Mouse (Mus musculus): Measurements from ENCODE around the gene Nup107.

The Nup107 gene

DNA sequence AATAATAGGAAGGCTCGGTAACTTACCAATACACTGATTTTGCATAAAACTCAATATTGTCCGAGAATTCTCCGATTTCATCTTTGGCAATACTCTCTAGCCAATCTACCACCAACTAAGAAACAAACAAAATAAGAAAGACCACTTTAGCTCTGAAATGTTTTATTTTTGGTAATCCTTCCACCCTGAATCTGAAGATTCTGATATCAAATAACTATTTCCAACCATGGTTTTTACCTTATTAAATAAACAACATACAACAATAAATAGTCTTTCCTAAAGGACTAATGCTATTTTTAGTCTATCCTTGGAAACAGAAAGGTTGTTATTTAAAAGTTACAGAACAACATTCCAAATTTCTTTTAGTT, 15.4 kb downstream of the Nup107 start:
- DNase-seq, result no peak

- DNase-seq, result no peak
Observed at GRCm38 (mm10) chr10:117776281-117777102, 16.0 kb downstream of the Nup107 start.

DNA sequence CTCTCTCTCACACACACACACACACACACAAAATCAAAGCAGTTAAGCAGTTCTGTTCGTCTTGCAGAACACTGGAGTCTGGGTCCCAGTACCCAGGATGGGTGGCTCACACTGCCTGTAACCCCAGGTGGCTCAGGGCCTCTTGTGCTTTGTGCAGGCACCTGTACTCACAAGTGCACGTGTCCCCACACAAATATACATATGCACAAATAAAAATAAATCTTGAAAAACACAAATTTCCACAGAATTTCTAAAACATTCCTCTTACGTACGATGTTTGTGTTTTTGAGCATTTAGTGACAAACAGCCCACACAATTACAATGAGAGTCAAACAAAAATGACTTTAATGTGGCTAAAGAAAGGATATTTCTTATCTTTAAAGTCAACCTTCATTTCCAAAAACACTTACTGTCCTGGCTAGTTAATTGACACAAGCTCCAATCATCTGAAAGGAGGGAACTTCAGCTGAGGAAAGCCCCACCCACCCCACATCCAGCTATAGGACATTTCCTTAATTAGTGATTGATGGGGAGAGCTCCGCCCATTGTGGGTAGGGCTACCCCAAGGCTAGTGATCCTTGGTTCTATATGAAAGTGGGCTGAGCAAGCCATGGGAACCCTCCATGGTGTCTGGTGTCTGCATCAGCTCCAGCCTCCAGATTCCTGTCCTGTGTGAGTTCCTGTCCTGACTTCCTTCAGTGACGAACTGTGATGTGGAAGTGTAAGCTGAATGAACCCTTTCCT, 16.9 kb downstream of the Nup107 start:
- DNase-seq, result no peak

- no peak for DNase-seq
Observed at GRCm38 (mm10) chr10:117774817-117775120, 17.7 kb downstream of the Nup107 start.

- DNase-seq, result no peak
Observed at GRCm38 (mm10) chr10:117774011-117774816, 18.3 kb downstream of the Nup107 start.

GRCm38 (mm10) chr10:117773106-117773720, 19.3 kb downstream of the Nup107 start:
- no peak for DNase-seq

GRCm38 (mm10) chr10:117772364-117773105, 20.0 kb downstream of the Nup107 start:
- DNase-seq, result no peak

DNA sequence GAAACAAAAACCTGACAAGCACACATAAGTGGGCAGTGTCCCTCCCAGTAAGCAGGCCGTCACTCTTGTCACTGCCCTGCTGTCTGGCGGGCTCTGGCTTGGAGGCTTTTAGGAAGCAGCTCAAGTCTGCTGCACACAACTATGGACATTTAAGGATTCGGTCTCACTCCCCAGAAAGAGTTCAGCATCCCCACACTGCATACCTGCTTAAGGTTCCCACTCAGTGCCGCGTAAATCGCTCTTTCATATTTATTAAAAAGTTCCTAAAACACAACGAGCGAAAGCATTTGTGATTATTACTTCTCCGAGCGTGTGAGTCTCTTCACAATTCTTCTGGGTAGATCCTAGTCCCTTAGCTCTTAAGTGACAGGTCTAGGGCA, 21.4 kb downstream of the Nup107 start:
- no peak for DNase-seq

DNA sequence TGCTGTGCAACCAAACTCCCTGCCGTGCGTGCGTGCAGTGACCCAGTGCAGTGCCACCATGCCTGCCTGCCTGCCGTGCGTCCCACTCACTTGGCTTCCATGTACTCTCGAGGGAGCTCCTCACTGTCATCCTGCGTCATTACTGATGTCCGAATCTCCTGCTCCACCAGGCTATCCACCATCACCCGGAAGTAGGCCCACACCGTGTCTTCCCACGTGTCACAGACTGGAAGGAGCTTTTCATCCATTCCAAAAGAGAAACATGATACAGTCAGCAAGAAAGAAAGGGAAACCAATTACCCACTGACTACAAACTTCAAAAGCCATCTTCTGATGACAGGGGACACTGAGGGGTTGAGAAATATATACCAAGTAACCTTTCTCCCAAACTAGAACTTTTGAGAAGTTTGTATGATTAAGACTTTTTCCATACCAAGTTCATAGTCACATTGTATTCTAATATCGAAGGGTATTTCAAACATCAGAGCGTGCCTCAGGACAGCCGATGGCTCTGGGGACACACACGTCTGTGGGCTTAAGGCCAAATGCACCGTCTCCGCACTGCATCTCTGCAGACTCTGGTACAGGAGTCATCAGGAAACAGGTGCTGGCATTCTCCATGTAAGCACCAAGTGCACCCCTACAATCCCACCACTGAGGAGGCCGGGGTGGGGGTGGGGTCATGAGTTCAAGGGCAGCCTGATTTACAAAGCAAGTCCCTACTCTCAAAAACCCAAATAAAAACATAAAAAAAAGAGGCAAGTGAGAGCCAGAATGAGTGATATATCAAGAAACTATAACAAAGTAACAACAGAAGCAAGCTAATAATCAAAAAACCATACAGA, 22.0 kb downstream of the Nup107 start:
- DNase-seq, result no peak

- no peak for DNase-seq
Observed at GRCm38 (mm10) chr10:117769541-117770285, 22.8 kb downstream of the Nup107 start.

DNA sequence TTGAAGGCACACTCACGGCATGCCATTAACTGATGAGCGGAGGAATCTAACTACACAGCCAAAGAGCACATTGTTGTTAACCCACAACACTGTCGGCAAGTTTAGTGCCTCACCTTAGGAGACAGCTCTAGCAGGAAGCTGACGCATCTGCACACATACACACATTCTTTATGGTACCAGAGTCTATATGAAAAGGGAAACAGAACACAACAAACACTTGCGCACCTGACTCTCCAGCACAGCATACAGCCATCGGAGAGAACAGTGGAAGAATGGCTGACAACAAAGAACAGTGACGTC, 24.4 kb downstream of the Nup107 start:
- no peak for DNase-seq

GRCm38 (mm10) chr10:117767286-117768140, 25.0 kb downstream of the Nup107 start:
- DNase-seq, result no peak

DNA sequence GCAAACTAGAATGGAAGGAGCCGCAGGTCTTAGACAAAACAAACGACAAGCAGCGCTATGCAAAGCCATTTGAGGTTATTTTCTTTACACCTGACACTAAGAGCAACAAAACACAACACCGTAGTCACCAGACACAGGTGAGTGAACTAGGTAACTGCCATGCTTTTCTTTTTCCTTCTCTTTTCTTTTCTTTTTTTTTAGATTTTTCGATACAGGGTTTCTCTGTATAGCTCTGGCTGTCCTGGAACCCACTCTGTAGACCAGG, 25.7 kb downstream of the Nup107 start:
- DNase-seq, result no peak

DNA sequence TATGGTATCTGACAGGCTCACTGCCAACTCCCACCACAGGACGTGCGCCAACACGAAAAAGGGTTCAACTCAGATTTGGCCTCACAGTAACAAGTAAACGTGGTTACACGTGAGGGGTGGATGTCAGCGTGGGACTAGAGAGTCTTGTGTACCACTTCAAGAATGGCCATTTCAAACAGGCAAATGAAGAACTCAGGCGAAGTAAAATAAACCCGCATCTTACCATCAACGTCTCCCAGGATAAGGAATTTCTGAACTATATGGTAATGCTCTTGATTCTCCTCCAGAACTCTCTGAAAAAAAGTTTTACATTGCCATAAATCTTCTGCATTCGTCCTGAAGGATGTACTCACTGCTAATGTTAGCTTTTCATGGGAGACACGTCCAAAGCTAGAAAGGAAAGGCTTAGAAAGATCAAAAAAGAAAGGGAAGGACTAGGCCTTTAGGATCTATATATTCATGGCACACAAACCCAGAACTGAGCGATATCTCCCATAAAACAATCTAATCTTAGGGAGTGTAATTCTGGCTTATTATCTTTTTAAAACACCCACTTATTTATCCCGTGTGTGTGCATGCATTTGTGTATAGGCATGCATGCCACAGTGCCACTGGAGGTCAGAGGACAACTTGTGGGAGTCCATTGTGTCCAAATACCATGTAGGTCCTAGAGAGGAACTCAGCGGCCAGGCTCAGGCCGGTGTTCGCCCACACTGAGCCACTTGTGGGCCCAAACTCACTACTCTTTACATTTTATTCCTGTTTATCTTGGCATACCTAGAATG, 26.2 kb downstream of the Nup107 start:
- DNase-seq, result no peak

DNA sequence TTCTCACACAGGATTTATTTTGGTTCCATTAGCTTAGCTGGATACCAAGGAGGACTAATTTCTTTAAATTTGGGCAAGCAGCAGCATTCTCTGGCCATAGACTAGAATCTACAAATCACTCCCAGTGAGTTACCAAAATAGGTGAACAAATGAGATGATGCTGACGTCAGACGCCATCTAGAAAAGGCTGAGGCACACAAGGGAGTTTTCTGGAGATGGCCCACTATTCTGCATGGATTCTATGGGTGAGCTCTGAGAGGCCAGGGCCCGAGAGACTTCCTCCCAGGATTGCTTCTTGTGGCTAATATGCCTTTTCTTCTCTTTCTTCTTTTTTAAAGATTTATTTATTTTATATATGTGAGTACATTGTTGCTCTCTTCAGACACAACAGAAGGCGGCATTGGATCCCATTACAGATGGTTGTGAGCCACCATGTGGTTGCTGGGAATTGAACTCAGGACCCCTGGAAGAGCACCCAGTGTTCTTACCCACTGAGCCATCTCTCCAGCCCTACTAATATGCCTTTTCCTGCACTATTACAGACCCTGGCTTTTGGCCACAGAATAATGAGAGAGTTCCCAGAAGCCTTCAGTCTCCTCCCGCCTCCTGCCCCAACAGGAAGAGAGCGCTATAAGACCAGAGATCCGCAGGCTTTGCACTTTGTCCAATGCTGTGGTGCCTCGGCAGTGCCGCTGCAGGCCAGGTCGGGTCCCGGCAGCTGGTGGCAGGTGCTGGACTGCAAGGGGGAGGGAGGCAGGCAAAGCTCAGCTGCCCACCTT, 27.2 kb downstream of the Nup107 start:
- no peak for DNase-seq

DNA sequence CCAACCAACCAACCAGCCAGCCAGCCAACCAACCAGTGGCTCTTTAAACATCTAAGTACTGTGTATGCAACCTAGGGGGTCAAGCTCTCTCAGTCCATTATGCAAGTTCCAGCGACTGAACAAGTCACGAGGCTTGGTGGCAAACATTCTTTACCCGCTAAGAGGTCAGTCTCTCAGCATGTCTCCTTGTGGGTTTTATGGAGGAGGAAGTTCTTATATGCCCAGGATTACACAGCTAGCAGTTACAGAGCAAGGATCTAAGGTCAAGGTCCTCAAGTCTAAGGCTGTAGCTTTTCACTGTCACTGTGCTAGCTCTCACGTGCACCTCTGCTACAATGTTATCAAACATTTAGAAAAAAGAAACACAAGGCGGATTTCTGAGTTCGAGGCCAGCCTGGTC, 27.9 kb downstream of the Nup107 start:
- DNase-seq, result peak; percentile 19

DNA sequence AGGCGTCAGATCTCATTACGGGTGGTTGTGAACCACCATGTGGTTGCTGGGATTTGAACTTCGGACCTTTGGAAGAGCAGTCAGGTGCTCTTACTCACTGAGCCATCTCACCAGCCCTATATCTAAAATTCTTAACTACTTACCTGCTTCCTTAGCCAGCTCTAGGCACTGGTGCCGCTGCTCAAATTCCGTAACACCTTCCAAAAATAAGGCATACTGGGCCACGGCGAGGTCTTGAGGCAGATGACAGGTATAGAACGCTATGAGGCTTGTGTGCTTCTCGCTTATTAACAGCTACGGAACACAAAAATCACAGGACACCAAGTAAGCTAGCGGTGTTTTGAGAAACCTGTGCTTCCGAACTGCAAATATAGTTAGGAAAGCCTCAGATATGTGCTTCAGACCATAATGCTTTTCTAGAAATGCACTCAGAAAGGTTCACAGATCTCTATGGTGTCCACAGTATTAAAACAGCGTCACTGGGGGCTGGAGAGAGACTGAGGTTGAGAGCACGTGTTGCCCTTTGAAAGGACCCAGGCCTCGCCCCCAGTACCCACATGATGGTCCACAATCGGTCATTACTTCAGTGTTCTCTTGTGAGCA, 28.8 kb downstream of the Nup107 start:
- no peak for DNase-seq

- DNase-seq, result no peak
Observed at GRCm38 (mm10) chr10:117762966-117763365, 29.5 kb downstream of the Nup107 start.

Data from lung, postnatal 10 days (tissue).